Mouse (Mus musculus) embryo, embryonic 11.5 days (tissue): ENCODE measurements around the gene Rnf214.

Experiments used
- DNase-seq: peaks from one replicate; pipeline ENCODE4 v3.0.0-alpha.2; 2012; ENCODE audit warnings: low read depth, low spot score

Rnf214 gene

DNA sequence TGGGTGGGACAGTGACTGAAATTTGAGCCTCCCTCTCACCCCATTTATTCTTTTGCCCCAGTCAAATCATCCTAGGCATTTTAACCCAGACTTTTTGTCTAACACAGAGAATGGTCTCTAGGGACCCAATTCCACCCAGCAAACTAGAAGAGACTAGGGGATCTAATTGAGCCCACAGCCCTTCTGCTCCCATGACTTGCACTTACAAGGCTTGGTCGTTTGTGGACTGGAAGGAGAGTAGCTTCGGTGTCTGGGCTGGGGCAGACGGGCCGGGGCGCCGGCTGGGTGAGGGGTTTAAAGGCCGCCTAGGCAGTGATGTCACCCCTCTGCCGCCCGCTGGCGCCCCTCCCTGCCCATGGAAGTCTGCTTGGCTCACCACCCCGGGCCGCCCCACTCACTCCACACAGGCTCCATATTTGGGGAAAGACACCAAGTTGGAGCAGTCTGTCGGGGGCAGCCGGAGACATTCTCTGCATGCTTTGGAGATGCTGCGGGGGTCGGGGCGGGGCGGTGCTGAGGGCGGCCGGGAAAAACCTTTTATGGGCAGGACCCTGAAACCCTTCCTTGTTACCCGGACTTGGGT is 29.0 kb upstream of the Rnf214 start, which contains the start of gene Tagln:
Gene Tagln (minus strand): TSS at position 431 of the 583 bp plus-strand sequence.
- DNase-seq, result peak; percentile 22

DNA sequence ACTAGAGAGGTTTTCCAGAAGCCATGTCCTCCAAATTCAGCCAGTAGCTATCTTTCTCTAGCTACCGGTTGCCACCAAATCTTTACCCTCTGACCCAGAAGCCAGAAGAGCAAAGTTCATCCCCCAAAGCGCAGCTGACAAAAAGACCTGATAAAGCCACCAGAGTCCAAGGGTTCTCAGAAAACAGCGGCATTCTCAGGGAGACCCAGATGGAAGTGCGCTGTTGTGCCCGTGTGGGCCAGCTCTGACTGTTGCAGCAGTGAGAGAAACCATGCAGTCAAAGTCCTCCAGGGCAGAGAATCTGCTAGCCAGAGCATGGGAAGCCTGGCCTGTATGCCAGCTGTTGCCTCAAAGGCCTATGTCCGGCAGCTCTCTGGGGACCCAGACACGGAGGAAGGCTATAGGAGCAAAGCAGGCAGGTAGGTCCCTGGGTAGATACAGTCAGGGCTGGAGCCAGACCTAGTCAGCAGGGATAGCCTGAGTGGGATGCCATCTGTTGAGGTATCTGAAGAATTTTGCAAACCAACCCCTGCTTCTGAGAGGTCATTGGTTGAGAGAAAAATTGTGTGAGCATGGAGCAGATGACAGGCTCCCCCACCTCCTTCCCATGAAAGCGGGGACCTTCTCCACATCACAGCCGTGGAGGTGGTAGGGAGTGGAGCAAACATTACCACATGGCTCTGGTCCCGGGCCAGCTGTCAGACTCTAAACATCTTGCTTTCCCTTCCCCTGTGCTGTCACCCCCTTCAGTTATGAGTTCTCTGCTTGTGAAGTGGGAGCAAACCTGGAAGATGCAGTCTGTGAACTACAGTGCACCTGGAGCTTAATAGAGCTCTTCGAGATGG is 26.1 kb upstream of the Rnf214 start:
- DNase-seq, result no peak

DNA sequence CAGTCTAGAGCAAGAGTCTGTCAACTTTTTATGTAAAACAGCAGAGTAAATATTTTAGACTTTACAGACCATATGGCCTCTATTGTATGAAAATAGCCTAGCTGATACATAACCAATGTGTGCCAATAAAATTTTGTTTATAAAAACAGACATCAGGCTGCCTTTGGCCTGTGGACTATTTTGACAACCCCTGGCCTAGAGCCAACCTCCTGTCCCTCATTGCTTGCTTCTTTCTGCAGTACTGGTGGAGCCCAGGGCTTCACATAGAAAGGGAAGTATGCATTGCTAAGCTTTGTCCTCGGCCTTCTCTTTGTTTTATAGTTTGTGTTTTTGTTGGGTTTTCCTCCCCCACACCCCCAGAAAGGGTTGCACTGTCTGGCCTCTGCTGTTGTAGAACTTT is 25.2 kb upstream of the Rnf214 start:
- no peak for DNase-seq

- no peak for DNase-seq
These were observed 22.6 kb upstream of the Rnf214 start for GRCm38 (mm10) chr9:45929285-45929684.

DNA sequence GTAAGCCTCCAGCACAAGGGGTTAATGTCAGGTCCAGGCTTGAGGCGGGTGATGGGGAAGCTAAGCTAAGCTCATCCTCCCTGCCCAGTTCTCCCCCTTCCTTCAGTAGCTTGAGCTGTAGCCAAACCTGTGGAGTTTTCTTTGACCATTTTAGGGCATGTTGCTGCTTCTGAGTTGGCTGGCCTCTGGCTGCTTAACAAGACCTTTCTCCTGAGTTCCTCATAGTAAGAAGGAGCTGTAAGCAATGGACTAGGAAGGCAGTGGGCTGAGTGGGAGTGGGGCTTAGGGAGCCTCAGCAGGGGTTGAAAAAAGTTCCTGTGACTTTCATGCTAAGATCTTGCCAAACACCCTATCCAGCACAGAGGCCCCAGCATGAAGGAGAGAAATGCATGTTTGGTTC is 13.2 kb upstream of the Rnf214 start:
- DNase-seq, result no peak

DNA sequence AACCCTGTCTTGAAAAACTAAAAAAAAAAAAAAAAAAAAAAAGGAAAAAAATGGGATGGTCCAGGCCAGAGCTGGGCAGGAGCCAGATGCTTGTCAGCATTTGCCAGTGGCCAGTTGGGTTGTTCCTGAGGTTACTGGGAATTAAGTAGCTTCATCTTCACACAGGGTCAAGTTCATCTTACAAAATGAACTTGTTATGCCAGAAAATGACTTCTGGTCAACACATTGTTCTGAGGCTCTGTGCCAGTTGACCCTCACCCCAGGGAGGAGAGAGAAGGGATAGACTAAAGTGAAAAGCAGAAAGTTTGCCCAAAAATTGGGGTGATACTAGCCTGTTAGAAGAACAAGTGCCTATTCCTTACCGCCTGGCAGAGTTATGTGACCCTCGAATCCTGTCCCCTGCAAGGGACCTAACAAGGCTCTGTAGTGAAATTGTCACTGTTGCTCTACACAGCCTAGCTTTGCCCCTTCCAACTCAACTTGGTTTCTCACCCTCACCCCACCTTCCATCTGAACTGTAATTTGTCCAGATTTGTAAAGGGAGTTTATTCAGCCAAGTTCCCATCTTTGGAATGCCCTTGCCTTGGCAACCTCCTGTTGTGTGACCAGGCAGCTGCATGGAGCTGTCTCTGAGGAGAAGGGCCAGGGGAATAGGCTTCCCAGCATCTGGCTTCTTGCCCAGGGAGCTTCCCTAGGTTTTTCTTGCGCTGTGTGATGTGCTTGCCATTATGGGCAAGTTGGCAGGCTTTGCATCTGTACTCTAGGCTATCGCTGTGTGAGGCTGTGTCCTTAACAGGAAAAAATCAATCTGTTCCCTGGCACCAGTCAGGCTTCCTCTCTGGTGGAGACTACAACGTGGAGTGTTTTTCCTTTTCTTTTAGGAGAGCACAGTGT is 10.6 kb upstream of the Rnf214 start:
- DNase-seq, result no peak

- no peak for DNase-seq
These were observed 8.9 kb upstream of the Rnf214 start for GRCm38 (mm10) chr9:45915659-45916058.

DNA sequence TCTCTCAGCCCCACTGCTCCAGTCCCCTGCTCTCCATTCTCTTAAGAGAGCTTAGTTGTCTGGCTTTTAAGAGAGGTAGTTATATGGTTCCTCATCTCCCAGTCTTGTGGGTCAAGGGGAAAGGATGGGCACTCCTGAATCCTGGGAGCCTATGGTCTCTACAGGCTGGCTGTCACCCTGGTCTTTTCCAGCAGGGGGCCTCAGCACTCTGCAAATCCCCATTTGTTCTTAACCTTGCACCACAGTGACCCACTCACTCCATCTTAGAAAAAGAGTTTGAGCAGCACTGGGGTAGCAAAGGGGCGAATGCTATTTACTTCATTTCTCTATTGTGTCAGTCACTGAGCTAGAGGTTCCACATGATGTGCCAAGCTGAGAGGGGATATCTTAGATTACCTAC is 5.0 kb upstream of the Rnf214 start:
- no peak for DNase-seq

DNA sequence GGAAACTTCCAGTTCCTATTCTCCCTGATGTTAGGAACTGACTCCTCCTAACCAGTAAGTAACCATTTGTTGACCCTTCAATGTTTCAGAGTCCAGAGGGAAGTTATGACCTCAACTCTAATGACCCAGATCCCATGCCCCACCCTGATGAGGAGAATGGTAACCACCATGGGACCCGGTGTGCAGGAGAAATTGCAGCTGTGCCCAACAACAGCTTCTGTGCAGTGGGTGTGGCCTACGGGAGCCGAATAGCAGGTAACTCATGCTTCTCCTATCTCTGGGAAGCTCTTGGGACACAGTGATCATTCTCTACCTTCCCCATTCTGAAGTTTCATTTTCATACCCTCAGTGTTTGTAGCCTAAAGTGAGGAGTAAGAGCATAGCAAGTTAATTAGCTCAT is 4.3 kb upstream of the Rnf214 start:
- DNase-seq, result no peak

- no peak for DNase-seq
These were observed 342 bp upstream of the Rnf214 start for GRCm38 (mm10) chr9:45907078-45907428.

- DNase-seq, result peak; percentile 32
These were observed 887 bp downstream of the Rnf214 start for GRCm38 (mm10) chr9:45905811-45906237.

- no peak for DNase-seq
These were observed 1.5 kb downstream of the Rnf214 start for GRCm38 (mm10) chr9:45905196-45905595.

DNA sequence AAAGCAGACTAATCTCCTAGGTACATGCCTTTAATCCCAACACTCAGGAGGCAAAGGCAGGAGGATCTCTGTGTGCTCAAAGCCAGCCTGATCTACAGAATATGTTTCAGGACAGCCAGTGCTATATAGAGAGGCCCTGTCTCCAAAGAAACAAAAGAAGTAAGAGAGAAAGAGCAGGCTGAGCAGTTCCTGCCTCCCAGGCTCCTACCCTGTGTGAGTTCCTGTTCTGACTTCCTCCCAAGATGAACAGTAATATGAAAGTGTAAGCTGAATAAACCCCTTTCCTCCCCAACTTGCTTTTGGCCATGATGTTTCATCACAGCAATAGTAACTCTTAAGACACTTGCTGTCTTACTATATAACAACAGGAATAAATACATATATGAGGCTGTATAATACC is 13.0 kb downstream of the Rnf214 start:
- DNase-seq, result no peak

DNA sequence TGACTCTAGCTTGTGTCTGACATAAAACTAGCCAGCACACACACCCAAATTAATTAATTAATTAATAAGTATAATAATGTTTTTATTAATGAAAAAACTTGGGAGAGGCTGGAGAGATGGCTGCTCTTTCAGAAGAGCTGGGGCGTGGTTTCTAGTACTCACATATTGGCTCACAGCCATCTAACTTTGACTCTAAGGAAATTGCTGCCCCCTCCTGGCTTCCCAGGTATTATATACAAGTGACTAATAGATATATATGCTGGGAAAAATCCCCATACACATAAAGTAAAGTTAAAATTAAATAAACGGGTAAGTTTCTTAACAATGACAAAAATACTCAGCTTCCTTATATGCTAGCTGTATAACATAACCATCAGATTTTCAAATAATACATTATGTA is 28.8 kb downstream of the Rnf214 start:
- no peak for DNase-seq

- DNase-seq, result no peak
These were observed 36.4 kb downstream of the Rnf214 start for GRCm38 (mm10) chr9:45870265-45870664.

- DNase-seq, result no peak
These were observed 37.5 kb downstream of the Rnf214 start for GRCm38 (mm10) chr9:45869181-45869580.

DNA sequence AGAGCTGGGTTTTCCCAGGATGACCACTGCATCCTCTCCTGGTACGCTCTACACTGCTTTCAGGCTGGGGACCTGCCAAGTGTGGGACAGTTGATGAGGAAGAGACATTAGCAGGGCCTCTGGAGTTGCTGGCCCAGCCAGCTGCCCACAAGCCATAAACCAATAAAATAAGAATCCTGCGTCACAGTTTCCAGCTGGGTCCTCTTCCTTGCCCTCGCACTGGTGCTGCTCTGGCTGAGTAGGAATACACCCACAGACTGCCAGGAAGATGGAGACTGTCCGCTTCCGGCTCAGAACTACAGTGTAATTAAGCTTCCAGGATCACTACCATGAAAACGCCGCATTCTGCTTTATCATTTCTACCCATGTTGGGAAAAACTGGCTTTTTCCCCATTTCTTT is 44.9 kb downstream of the Rnf214 start:
- no peak for DNase-seq

DNA sequence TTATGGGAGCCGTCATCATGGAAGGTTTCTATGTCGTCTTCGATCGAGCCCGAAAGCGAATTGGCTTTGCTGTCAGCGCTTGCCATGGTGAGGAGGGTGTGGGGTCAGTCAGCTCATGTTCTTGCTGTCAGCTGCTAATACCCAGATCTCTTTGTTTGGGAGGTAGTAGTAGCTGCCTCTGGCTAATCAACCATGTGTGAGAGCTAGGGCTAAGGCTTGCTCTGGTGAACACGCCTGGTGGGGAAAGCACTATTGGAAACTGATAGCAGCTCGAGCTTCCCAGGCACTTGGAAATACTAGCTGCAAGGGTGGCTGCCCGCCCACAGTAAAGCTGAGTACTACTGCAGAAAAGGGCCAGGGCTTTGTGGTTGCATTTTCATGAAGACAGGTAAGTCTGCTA is 47.3 kb downstream of the Rnf214 start:
- no peak for DNase-seq

DNA sequence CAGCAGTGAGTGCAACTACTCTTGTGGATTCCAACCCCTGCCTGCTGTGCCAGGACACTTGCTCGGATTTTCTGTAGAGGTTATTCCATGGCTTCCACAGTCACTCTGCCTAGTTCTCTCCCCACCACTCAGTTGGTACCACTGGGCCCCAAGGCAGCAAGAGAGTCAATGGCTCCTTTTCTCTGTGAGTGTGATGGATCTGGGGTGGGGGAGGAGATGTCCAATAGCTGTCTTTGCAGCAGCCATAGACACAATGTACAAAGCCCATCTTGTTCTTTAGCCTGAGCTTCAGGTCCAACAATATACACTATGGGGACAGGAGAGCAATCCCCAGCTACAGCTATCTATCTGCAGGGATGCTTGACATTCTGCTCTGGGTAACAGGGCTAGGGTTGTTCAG is 52.6 kb downstream of the Rnf214 start:
- no peak for DNase-seq

DNA sequence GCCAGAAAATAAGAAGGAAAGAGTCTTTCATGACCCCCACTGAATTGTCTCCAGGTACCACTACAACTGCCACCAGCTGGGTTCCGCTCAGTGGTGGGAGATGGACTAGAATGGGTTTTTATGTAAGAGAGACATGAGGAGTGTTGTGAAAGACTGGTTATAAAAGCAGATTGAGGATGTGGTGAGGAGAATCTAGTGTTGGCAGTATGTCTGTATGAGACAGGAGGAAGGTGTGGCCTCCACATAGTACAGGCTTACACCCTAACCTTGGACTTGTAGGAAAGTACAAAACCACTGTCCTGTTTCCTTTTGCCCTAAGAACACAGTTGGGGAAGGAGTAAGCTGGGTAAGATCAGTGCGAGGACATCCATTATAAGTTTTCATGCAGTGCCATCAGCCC is 53.0 kb downstream of the Rnf214 start:
- DNase-seq, result no peak

GRCm38 (mm10) chr9:45851776-45852175 is 54.9 kb downstream of the Rnf214 start:
- DNase-seq, result no peak

GRCm38 (mm10) chr9:45851330-45851729 is 55.4 kb downstream of the Rnf214 start:
- no peak for DNase-seq
